Mouse (Mus musculus): Measurements from ENCODE around the gene Sdk1.

The Sdk1 gene

DNA sequence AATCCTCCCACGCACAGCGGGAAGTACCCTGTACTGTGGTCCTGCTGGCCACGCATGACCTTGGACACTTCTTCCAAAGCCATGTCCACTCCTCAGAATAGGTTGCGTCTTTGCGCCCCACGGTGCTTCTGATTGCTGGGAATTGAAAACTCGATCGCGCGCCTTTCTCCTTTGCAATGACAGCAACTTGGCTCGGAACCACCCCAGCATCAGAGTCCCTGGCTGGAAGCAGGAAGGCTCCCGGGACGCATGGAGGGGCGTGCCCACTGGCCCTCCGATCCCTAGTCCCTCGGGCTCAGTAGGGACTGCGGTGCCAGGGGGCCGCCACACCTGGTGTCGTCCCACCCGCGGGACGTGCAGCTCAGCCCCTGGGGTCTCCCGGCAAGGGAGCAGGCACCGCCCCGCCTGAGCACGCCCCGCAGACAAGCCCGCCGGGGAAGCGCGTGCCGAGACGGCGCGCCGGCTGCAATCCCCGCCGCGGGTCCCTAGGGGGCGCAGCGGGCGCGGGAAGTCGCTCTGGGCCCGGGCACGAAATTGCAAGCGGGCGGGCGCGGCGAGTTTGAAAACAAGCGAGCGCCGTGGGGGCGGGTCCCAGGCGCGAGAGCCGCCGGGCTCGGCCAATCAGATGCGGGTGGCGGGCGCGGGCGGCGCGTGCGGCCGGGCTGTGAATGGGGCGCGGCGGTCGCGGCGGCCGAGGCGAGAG lies at the start of gene Sdk1:
TSS of gene Sdk1 (plus strand) at position 650 of the 703 bp plus-strand sequence.
- DNase-seq (ENCODE audit: low spot score in 2 of 2), result peak; percentile 85 to 91

DNA sequence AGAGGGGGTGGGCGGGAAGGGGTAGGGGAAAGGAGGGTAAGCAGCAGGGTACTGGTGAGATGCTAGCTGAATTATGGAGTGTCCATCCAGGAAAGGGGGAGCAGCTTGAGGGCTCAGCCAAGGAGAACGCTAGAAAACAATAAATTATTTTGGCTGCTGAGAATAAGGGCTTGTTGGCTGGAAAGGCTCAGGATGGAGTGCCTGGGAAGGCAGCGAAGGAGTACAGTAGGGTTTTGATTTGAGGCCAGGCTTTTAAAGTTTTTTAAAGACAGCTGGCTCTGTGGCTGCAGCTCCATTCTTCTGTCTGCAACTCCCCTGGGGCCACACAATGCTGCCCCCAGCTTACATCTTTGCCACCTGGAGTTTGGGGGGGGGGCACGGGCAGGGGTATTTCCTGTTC lies 44.0 kb upstream of the Sdk1 start:
- no peak for DNase-seq (ENCODE audit: low spot score in 2 of 2)

DNA sequence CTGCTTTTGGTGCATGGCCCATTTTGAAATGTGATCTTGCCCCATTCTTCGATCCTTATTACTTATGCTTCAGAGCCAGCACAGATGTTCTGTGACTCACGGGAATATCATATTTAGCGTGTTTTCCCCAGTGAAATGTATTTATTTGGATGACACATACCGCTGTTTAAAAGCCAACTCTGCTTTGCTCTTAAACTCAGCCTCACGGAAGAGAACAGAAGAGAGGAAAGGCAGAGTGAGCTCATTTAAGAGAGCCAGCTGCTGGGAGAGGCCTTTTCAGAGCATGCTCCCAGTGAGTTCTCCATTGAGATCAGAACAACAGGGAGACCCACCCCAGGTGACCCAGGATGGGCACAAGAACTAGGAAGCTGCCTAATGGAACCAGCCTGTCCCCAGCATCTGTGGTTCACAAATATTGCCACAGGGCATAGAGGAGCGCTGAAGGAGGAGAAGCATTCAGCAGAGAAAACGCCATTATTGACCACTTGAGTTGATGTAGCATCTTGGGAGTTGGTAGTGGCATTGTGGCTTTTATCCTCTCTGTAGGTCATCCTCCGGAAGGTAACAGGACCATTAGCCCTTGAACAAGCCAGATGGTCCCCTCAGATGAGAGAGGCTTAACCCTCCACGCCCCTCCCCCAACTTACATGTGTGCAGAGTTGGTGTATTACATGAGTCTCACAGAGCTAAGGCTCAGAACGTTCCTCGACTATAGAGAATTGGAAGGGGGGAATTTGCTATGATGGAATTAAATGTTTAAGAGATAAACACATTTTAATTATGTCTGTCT lies 38.8 kb upstream of the Sdk1 start:
- peak in 1 of 2 experiments; percentile 1 for DNase-seq (ENCODE audit: low spot score in 2 of 2)

DNA sequence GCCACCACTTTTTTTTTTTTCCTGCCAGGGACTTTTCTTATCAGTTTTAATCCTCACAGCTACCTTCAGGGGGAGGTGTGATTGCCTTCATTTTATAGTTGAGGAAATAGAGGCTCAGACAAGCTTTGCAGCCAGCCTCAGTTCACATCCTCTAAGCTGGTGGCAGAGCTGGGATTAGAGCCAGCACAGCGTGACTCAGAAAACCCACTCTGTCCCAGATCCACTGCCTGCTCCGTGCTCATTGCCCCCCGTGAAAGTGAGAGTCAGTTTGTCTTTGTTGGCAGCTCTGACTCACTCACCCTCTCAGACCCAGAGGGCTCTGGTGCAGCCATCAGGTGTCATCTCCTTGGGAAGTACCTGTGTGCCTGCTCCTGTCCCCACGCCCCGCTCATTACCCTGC lies 34.2 kb upstream of the Sdk1 start:
- DNase-seq (ENCODE audit: low spot score in 2 of 2), result peak; percentile 42 to 55

DNA sequence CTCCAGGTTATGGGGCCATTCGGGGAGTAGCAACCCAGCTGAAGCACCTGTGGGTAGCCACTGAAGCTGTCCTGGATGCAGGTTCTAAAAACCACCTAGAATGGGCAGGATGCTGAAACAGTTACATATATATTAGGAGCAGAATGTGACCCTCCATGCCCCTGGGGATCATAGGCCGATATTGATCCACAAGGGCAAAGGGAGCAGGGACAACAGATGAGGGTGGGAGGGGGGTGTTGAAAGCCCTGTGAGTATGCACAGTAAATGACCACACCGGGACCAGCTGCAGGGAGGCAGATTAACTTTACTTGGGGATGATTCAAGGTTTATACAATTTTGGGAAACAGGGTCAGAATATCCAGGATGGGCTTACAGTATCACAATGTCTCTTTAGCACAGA lies 16.0 kb upstream of the Sdk1 start:
- DNase-seq (ENCODE audit: low spot score in 2 of 2), result no peak

DNA sequence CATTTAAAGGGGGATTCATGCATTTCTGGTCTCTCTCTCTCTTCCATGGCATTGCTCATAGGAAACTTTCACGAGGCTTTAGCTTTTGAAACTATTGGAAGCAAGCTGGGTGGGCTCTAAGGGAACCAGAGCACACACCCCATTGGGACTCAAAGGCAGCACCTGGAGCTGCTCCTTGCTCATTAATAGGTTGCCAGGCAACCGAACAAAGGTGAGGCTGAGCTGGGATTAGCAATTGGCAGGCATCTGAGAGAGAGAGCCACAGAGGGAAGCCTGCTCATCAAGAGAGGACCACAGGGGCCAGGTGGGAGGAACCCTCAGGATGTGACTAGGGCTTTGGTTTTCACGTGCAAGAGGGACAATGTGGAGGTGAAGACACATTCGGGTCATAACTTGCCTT lies 7.0 kb upstream of the Sdk1 start:
- no peak for DNase-seq (ENCODE audit: low spot score in 2 of 2)

DNA sequence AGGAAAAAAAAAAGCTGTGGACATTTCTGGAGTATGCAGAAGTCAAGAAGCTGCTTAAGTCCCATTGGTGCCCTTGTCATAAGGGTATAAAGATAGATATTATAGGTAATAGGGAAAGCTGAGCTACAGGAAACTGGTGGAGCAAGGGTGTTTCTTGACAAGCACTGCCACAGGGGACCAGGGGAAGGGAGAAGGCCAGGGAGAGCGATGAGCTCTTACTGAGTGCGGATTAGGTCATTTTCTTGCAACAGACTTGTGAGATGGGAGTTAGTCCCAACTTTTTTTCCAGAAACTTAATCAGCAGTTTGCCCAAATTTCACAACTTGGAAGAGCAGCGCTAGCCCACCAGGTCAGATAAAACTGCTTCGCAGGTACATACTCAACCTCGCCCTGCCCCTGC lies 1.9 kb upstream of the Sdk1 start:
- no peak for DNase-seq (ENCODE audit: low spot score in 2 of 2)

DNA sequence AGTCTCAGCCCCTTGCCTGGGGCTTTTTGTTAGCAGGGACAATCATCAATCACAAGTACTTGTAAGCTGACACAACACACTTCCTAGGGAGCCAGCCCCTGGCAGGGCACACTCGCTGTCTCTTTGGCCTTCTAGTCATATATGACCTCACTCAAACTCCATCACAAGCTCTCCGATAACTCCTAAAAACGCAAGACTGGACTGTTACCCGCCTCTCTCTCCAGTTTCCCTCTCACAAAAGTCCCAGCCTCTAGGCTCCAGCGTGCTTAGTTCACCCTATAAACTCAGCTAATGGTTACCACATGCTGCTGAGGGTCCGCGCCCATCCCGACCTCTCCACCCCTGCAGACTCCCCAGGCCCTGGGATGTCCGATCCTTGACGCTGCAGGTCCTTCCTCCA lies 849 bp upstream of the Sdk1 start:
- no peak for DNase-seq (ENCODE audit: low spot score in 2 of 2)

DNA sequence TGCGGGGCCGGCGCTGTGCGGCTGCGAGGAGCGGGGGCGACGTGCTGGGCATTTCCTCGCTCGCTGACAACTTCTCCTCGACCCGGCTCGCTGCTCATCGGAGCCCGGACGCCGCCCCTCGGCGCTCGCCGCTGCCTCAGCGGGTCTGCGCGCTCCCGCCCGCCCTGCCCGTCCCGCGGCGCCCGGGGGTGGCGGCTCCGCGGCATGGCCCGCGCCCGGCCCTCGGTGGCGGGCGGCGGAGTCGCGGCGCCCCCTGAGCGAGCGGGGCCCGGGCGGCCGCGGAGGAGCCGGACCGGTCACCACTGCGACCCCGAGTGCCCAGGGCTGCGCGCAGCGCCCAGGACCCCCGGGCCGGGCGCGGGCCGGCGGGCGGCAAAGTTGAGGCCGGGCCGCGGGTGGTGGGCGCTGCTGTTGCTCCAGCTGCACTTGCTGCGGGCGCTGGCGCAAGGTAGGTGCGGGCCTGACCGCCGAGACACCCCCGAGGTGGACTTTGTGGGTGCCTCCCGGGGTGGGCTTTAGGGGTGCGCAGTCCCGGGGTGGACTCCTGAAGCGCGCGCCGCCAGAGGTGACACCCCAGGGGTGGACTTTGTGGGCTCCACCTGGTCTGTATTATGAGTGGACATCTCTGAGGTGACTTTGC lies 475 bp downstream of the Sdk1 start:
- DNase-seq (ENCODE audit: low spot score in 2 of 2), result no peak

DNA sequence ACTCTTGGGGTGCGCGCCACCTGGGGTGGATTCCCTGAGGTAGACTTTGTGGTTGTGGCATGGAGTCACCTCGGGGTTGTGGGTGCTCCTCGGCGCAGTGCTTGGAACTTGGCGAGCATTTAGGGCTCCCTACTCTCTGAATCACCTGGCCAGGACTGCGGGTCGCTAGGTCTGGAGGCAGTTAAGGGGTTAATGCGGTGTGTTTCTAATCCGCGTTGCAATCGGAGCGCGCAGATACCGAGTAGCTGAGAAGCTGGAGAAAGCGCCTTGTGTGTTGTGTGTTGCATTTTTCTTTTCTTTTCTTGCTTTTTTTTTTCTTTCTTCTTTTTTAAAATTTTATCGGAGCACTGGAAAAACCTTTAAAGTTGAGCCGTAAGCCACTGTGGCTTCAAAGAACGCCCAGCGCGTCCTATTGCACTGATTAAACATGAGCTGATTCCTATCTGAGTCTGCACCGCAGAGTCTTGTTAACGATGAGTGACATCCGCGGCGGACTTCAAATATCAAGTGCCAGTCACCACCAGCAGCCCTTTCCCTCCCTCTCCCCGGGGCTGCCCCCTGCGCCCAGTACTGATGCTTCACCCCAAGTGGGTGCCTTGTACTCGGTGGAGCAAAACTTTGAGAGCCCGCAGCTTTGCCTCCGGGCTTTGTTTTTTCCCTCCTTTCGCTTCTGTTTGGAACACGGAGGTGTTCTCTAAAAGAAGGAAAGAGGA lies 2.1 kb downstream of the Sdk1 start:
- DNase-seq (ENCODE audit: low spot score in 2 of 2), result no peak

DNA sequence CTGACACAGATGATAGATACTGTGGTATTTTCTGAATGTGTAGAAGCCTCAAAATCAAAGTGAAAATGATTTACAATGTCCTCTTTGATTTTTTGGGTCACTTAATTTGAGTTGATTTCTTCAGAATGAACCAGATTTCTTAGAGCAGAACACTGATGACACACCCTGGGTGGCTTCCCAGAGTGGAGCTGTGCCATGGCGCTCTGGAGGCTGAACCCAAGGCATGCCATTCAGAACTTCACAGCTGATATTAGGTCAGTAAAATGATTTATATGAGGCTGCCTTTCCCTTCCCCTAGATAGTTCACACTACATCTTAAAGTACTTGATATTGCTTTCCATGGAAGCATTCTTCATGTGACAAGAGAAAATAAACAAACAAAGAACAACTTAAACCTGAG lies 23.0 kb downstream of the Sdk1 start:
- no peak for DNase-seq (ENCODE audit: low spot score in 2 of 2)

DNA sequence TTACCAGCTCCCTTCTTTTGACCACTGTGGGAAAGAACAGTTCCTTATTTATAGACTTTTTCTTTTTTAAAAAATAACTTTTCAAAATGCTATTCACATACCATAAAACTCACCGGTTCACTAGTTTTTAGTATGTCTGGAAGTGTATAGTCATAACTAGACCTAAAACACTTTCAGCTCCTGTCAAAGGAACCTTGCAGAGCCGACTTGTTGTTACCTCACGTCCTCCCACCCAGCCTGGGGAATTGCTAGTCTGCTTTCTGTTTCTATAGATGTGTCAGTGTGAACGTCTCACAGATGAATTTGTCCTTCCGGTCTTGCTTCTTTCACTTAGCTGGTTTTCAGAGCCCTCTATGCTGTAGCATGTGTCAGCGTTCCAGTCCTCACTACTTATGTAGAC lies 35.8 kb downstream of the Sdk1 start:
- no peak for DNase-seq (ENCODE audit: low spot score in 2 of 2)

DNA sequence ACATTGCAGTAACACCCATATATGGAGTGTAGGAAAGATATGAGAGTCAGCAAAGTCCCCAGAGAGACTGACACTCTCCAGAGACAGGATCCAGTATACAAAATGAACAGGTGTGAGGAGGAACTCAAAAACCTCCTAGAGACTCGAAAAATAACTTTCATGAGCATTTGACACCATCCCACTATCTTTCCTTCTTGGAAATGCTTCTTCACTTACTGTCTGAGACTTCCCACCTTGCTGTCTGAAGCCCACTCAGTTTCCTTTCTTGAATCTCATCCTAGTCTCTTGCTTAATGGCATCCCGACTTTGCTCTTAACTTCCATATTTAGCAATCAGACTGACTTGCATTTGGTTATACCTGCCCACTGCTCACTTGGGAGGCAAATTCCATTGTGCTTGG lies 40.5 kb downstream of the Sdk1 start:
- DNase-seq (ENCODE audit: low spot score in 2 of 2), result peak in 1 of 2 experiments; percentile 2

DNA sequence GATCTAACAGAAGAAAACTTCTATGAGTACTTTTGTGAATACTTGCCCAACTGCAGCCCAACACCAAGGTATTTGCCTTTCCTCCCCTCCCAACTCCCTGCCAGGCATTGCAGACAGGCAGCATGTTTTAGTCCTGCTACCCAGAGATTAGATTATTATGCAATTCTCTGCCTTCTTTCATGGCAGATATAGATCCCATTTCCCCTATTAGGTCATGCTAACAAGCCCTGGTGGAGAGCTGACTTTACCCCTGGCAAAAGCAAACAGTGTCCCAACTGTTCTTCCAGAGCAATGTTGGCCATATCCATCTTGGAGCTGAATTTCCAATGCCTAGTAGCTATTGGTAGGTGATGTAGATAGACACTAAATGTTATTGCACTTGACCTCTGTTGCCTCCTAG lies 48.3 kb downstream of the Sdk1 start:
- DNase-seq (ENCODE audit: low spot score in 2 of 2), result no peak

DNA sequence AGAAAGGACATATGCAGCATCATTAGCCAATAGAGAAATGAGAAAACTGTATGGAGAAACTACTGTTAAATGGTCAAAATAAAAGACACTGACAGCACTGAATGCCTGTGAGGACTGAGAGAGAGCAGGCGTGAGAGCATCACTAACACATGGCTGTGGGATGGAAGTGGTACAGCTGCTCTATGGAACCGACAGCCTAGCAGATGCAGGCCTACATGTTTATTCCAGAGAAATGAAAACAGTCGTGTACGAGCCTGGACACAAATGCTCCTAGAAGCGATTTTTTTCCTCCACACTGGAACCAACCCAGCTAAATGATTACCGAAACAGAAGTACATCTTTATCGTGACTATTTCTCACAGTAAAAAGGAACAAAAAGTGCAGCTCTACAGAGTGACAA lies 54.0 kb downstream of the Sdk1 start:
- DNase-seq (ENCODE audit: low spot score in 2 of 2), result peak in 1 of 2 experiments; percentile 16

DNA sequence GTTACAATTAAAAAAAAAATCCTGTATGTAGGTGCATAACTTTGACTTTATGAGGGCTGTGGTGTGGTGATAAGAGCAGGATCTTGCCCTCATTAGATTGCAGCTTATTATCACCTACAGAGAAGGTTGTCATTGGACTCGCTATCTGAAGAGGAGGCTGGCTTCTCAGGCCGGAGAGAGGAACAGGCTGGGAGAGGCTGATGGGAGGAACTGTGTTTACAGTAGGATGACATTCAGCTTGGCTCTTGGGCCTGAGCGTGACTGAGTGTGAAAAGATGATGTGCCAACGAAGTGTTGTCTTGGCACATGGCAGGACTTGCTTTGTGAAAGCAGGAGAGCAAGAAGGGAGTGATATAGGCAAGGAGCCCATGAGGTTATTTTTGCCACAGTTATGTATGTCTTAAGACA lies 61.0 kb downstream of the Sdk1 start:
- no peak for DNase-seq (ENCODE audit: low spot score in 2 of 2)

DNA sequence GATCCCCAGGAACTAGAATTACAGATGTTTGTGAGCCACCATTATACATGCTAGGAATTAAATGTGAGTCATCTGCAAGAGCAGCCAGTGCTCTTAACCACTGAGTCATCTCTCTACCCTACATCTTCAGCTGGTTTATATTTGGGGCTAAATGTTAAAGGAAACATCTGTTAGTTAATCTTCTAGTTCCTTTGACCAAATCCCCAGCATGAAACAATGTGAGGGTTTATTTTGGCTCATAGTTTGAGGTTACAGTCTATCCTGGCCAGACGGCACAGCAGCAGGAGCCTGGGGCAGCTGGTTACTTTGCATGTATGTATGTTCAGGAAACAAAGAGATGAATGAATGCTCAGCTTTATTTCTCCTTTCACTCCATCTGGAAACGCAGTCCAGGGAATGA lies 62.5 kb downstream of the Sdk1 start:
- no peak for DNase-seq (ENCODE audit: low spot score in 2 of 2)

DNA sequence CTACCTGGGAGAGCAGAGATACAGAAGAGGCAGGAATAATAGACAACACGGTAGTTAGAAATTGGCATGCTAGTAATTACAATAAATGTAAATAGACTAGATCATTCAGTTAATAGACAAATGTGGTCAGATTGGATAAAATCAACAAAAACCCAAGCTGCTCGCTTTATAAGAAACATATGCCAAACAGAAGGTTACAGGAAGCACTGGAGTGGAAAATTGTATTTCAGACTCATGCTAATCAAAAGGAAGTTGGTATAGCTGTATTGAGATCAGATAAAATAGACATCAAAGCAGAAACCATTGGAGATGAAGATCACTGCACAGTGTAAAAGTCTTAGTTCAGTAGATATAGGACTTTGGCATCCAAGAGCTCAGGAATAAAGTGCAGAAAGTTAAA lies 63.4 kb downstream of the Sdk1 start:
- no peak for DNase-seq (ENCODE audit: low spot score in 2 of 2)

DNA sequence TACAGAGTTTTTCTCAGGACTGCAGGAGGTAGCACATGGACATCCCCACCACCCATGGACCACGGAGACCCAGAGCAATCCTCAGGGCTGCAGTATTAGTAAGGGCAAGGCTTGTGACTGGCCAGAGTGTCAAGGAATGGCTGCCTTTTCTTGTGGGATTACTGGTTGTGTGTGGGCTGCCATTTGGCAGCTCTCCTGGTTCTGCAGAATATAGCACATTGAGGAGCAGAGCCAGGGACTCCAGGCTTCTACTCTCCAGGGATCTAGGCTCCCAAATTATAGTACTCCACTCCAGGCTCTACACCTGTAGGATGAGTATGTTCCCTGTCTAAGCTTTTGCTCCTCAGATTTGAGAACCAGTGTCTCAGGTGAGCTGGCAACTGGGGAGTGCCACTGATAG lies 69.4 kb downstream of the Sdk1 start:
- peak in 1 of 2 experiments; percentile 18 for DNase-seq (ENCODE audit: low spot score in 2 of 2)

DNA sequence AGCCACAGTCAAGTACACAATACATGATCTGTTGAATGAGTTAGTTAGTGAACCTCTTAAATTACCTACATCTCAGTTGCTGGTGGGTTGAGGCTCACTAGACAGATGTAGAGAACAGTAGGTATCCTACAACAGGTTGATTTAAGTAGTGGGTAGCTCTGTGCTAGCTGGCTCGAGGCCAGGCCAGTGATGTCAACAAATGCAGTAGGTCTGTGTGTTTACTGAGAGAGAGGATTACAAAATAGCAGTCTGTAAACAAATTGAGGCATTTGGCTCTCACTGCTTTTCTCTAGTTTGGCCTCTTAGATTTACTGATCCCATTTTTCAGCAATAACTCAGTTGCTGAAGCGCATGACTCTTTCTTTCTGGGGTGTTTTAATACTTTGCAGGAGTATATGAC lies 70.5 kb downstream of the Sdk1 start:
- DNase-seq (ENCODE audit: low spot score in 2 of 2), result no peak

DNA sequence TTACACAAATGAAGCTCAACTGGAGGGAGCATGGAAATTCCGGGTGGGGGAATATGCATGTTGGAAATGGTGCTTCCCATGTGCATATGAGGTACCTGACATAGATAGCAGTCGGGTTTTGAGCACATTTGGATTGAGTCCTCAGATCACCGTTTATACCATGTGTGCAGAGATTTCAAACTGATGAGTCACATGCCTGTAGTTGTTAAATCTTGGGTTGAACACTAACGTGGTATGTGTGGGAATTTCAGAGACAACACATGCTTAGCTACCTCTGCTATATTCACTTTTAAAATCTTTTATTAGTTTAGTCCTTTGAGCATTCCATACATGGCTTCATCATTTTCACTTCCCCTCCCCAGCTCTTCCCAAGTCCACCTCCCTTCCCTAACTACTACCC lies 71.0 kb downstream of the Sdk1 start:
- no peak for DNase-seq (ENCODE audit: low spot score in 2 of 2)

DNA sequence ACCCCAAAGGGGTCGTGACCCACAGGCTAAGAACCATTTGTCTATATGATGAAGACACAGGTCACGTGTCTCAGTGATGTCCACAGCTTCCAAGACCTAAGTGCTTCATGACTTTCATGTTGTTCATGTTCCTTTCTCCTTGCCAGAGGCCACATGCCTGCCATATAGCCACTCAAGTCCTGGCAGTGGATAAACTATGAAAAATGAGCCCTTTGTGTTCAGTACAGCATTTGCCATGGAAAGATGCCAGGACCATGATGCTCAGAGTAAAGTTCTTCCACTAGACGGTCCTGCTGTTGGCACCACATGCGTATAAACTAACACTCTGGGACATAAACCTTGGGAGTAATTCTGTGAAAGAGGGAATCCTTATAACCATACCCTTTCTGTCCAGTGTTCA lies 75.8 kb downstream of the Sdk1 start:
- DNase-seq (ENCODE audit: low spot score in 2 of 2), result no peak

Data from right cerebral cortex, postnatal 36 days (tissue).